Mouse (Mus musculus): ENCODE results near the gene Htra1.

The Htra1 gene

GRCm38 (mm10) chr7:130966451-130966850, 30.5 kb downstream of the Htra1 start:
- DNase-seq (ENCODE audit: low read depth, low spot score): no peak

GRCm38 (mm10) chr7:130966876-130967275, 31.0 kb downstream of the Htra1 start:
- DNase-seq (ENCODE audit: low read depth, low spot score): no peak

GRCm38 (mm10) chr7:130967901-130968300, 32.0 kb downstream of the Htra1 start:
- no peak for DNase-seq (ENCODE audit: low read depth, low spot score)

GRCm38 (mm10) chr7:130968537-130968936, 32.6 kb downstream of the Htra1 start:
- peak; percentile 13 for DNase-seq (ENCODE audit: low read depth, low spot score)

- DNase-seq (ENCODE audit: low read depth, low spot score): no peak
These were observed 33.2 kb downstream of the Htra1 start for GRCm38 (mm10) chr7:130969076-130969475.

- DNase-seq (ENCODE audit: low read depth, low spot score): no peak
These were observed 33.6 kb downstream of the Htra1 start for GRCm38 (mm10) chr7:130969507-130969906.

- DNase-seq (ENCODE audit: low read depth, low spot score): no peak
These were observed 36.9 kb downstream of the Htra1 start for GRCm38 (mm10) chr7:130972767-130973166.

- DNase-seq (ENCODE audit: low read depth, low spot score): no peak
These were observed 40.5 kb downstream of the Htra1 start for GRCm38 (mm10) chr7:130976305-130976935.

- no peak for DNase-seq (ENCODE audit: low read depth, low spot score)
These were observed 42.0 kb downstream of the Htra1 start for GRCm38 (mm10) chr7:130977794-130978521.

GRCm38 (mm10) chr7:130978545-130978944, 42.6 kb downstream of the Htra1 start:
- no peak for DNase-seq (ENCODE audit: low read depth, low spot score)

- DNase-seq (ENCODE audit: low read depth, low spot score): no peak
These were observed 44.2 kb downstream of the Htra1 start for GRCm38 (mm10) chr7:130980130-130980529.

GRCm38 (mm10) chr7:130982371-130982770, 46.5 kb downstream of the Htra1 start:
- peak; percentile 94 for DNase-seq (ENCODE audit: low read depth, low spot score)

- DNase-seq (ENCODE audit: low read depth, low spot score): peak; percentile 77
These were observed 47.0 kb downstream of the Htra1 start for GRCm38 (mm10) chr7:130982881-130983280.

GRCm38 (mm10) chr7:130984294-130984693, 48.4 kb downstream of the Htra1 start:
- no peak for DNase-seq (ENCODE audit: low read depth, low spot score)

GRCm38 (mm10) chr7:130985193-130985592, 49.3 kb downstream of the Htra1 start:
- DNase-seq (ENCODE audit: low read depth, low spot score): no peak

- no peak for DNase-seq (ENCODE audit: low read depth, low spot score)
These were observed 49.8 kb downstream of the Htra1 start for GRCm38 (mm10) chr7:130985716-130986115.

GRCm38 (mm10) chr7:130988146-130988545, 52.2 kb downstream of the Htra1 start:
- DNase-seq (ENCODE audit: low read depth, low spot score): no peak

- DNase-seq (ENCODE audit: low read depth, low spot score): no peak
These were observed 53.5 kb downstream of the Htra1 start for GRCm38 (mm10) chr7:130989371-130989770.

- peak; percentile 29 for DNase-seq (ENCODE audit: low read depth, low spot score)
These were observed 55.4 kb downstream of the Htra1 start for GRCm38 (mm10) chr7:130991174-130991789.

- peak; percentile 58 for DNase-seq (ENCODE audit: low read depth, low spot score)
These were observed 58.0 kb downstream of the Htra1 start for GRCm38 (mm10) chr7:130993907-130994306.

GRCm38 (mm10) chr7:131001976-131002726, 66.2 kb downstream of the Htra1 start:
- no peak for DNase-seq (ENCODE audit: low read depth, low spot score)

- DNase-seq (ENCODE audit: low read depth, low spot score): no peak
These were observed 68.2 kb downstream of the Htra1 start for GRCm38 (mm10) chr7:131004071-131004470.
